Mouse (Mus musculus) ES-Bruce4 (cell line): ENCODE measurements around the gene Zbtb39. TPM values are rescaled to one million over a fixed set of nuclear protein-coding genes. Genes with fewer than 3 reads are reported as not detected.

Experiments used
- polyA plus RNA-seq: library from polyadenylated mRNA; stranded (reverse); fragments of >200 nt; gene quantifications from 2 replicates; pipeline ENCODE4 v1.2.4, GENCODE M21; 2011; ENCODE audit warnings: low read depth; ENCODE audit not compliant: missing spikeins, insufficient read depth, insufficient read length

The Zbtb39 gene
- polyA plus RNA-seq, 1 experiment, result 15.6 TPM

Other genes with a start within 250 kb of the Zbtb39 start
- 1.9 and 2.6 TPM in 2 replicates for gene Stac3, start 237.9 kb upstream of the Zbtb39 start, polyA plus RNA-seq
- gene Ndufa4l2, start 224.6 kb upstream of the Zbtb39 start, polyA plus RNA-seq, result 5.4 and 5.7 TPM in 2 replicates
- 67.4 and 68.2 TPM in 2 replicates for gene Shmt2, start 217.1 kb upstream of the Zbtb39 start, polyA plus RNA-seq
- gene Nxph4, start 205.0 kb upstream of the Zbtb39 start, polyA plus RNA-seq, result 0.79 TPM in 1 of 2 replicates, not detected in the other
- gene Lrp1, start 118.4 kb upstream of the Zbtb39 start, polyA plus RNA-seq, result 36.3 and 41.3 TPM in 2 replicates
- 28.2 and 32.9 TPM in 2 replicates for gene Stat6, start 96.6 kb upstream of the Zbtb39 start, polyA plus RNA-seq
- gene Nemp1, start 72.6 kb upstream of the Zbtb39 start, polyA plus RNA-seq, result 22.0 and 22.3 TPM in 2 replicates
- gene Nab2, start 71.0 kb upstream of the Zbtb39 start, polyA plus RNA-seq, result 5.5 and 8.1 TPM in 2 replicates
- 0.34 and 0.72 TPM in 2 replicates for gene Myo1a, start 34.4 kb upstream of the Zbtb39 start, polyA plus RNA-seq
- gene Tac2, start 15.1 kb upstream of the Zbtb39 start, polyA plus RNA-seq, result not detected in 2 replicates
- gene Gpr182, start 12.2 kb downstream of the Zbtb39 start, polyA plus RNA-seq, result not detected in 2 replicates
- gene Rdh1, start 20.2 kb downstream of the Zbtb39 start, polyA plus RNA-seq, result 0.40 and 0.67 TPM in 2 replicates
- gene Rdh16f1, start 20.2 kb downstream of the Zbtb39 start, polyA plus RNA-seq, result not detected in 2 replicates
- 0.49 and 0.65 TPM in 2 replicates for gene Rdh9, start 36.8 kb downstream of the Zbtb39 start, polyA plus RNA-seq
- gene Rdh16, start 61.6 kb downstream of the Zbtb39 start, polyA plus RNA-seq, result 0.19 TPM in 1 of 2 replicates, not detected in the other
- not detected in 2 replicates for gene Rdh19, start 110.4 kb downstream of the Zbtb39 start, polyA plus RNA-seq
- gene Rdh16f2, start 126.9 kb downstream of the Zbtb39 start, polyA plus RNA-seq, result not detected in 2 replicates
- not detected in 2 replicates for gene Rdh7, start 149.3 kb downstream of the Zbtb39 start, polyA plus RNA-seq
- not detected in 2 replicates for gene Sdr9c7, start 159.0 kb downstream of the Zbtb39 start, polyA plus RNA-seq